Mouse (Mus musculus) lung, postnatal 14 days (tissue): Measurements from ENCODE around the gene Hpse.

Experiments used
- DNase-seq: peaks from one replicate; pipeline ENCODE4 v3.0.0; 2021

Gene Hpse

DNA sequence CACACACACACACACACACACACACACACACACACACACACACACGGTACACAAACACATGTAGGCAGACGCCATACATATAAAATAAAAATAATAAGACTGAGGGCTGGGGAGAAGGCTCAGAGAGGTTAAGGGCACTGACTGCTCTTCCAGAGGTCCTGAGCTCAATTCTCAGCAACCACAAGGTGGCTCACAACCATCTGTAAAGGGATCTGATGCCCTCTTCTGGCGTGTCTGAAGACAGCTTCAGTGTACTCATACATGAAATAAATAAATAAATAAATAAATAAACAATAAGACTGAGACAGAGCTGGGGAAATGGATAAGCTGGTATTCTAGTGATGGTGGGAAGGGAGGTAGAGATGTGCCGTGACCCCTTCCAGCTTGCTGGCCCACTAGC lies 33.9 kb downstream of the Hpse start:
- no peak for DNase-seq

DNA sequence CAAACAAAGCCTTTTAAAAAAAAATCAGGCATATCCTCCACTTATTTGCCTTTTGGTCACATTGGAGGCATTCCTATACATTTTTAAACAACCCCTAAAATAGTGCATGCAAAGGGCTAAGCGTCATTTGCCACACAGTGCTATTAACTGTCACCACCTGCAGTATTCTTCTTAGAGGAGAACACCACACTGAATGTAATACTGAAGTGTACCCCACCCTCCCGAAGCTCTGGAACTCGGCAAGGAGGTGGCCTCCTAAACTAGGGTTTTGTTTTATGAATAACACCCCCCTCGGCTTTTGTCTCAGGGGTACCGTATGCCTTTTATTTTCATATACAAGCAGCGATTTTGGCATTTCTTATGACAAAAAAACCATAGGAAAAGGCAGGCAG lies 39.0 kb downstream of the Hpse start:
- DNase-seq, result no peak

DNA sequence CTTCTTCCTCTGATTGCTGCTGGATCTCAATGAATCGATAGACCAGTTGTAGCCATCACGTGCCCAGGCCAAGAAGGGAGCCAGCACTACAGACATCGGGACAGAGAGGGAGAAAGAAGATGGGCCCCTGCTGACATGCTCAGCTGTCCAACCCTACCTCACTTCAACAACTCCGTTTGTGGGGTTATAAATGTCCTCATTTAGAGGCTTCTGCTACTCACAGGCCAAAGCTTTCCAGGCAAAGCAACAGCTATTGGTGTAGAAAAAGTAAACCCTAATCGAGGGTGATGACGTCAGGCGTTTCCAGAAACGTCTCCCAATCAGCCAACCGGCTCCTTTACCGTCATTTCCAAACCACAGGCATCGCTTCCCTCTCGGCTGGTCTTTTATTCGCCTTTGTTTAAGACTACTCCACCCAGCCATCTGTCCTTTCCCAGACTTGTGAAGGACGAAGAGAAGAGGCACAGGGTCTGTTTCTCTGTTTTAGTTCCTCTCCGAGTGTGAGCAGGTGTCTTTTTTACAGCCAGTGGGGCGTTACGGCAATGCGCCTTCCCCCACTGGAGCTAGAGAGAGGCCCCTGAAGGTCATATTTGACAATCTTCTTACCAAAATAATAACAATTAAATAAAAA lies 39.5 kb downstream of the Hpse start:
- DNase-seq, result no peak

DNA sequence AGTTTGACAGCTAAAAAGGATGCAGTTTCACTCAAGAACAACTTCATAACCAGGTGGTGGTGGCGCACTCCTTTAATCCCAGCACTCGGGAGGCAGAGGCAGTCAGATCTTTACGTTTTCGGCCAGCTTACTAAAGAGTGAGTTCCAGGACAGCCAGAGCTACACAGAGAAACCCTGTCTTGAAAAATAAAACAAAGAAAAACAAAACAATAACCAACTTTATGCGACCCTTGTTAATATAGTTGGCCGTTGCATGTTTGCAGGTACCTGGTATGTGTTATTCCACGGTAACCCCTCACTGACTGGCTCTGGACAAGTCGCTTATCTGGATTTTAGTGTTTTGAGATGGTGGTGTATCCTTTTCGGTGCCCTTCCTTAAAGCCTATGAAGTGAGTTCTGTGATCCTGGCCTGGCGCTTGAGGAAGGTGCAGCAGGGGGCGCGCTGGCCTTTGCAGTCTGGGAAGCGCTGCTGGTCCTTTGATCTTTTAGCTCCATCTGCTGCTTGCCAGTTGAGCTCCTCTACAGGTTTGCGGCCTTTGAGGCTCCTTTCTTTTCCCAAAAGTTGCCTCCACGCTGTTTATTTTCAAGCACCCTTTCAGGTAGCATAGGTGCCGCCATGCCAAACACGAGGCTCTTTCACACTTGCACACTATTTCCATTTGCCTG lies 44.7 kb downstream of the Hpse start, which contains the start of gene Coq2:
Gene Coq2 (minus strand): TSS at position 430 of the 666 bp plus-strand sequence.
- peak; percentile 84 for DNase-seq

DNA sequence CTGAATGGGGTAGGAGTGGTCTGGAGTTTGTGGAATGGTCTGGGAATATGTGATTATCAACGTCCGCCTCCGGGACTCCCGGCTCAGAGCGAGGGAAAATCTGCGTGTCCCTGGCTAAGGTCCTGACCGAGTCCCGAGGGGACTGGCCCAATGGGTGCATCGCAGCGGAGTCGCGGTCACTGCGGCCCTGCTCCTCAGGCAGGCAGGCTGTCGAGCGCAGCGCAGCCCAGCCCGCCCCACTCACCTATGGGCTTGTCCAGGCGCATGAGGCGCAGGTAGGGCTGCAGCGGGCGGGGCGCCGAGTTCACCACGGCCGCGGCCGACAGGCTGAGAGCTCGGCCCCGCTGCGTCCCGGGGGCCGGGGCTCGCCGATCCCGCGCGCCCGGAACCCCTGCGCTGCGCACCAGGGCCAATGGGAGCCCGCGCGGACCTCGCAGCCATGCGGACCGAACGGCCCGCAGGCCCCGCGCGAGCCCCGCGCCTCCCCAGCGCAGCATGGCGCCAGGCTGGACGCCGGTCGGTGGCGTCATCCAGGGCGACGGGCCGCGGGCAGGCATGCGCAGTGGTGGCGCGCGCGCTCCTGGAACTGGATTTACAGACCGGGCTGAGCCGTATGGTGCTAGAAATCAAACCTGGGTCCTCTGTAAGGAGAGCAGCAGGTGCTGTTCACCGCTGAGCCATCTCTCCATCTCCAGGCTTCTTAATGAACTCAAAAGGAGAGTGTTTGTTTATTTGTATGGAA lies 45.6 kb downstream of the Hpse start:
- DNase-seq, result peak; percentile 89

DNA sequence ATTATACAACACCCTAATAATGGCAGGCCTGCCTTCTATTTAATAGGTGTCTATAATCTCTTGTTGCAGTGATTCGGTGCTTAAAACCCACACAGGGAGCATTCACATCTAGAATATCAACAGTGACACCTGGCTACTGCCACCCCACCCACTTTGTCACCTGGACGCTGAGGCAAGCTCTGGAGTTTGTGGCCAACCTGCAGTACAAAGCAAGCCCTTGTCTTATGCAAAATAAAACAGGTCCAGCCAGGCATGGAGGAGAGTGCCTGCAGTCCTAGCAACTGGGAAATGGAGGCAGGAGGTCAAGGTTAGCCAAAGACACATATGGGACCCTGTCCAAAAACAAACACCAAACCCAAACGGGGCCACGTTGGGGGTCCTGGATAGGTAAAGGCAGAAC lies 47.1 kb downstream of the Hpse start:
- DNase-seq, result no peak

DNA sequence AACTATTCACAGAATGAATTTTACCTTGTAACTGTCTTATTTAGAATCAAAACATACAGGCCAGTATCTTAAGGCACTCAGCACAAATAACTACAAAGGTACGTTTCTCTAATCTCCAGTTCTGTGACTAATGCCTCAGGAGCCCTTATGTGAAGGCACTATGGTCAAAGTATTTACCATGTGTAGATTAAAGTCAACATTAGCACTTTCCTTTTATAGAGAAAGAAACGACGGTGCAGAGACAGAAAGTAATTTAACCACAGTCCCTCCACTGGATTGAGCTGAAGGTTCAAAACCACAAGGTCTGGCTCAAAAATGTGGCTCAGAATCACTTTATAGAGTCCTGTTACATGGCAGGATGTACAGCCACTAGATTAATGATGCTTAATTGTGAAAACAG lies 47.6 kb downstream of the Hpse start:
- DNase-seq, result no peak

DNA sequence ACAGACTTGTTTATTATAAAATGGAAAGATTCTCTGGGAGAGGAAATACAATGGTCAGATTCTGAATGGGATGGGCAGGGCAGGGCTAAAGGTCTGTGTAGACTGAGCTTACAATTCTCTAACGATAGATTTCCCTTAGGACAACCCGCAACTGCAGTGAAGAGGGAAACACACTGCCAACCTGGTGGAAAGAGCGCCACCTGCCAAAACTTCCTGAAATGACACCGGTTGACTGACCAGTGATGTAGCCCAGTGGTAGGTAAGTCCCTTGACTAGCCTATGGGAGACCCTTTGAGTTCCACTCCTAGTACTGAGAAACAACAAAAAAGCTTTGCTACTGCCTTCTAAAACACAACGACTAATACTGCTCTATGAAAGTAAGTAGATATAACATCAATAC lies 48.1 kb downstream of the Hpse start:
- DNase-seq, result peak; percentile 61

DNA sequence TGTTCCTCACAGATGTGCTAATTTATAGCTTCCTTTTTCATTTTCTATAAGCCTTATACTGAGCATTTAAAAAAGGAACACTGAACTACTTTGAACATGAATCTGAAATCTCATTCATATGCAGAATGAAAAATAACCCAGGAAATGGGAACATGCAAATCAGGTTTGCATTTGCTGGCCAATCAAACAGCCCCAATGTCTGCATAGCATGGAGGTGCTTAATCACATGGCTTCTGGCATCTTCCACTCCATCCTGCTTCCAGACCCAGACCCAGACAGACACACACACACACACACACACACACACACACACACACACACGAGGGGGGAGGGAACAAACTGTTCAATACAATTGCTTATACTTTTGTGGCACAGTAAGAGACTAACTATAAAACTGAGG lies 52.6 kb downstream of the Hpse start:
- no peak for DNase-seq

DNA sequence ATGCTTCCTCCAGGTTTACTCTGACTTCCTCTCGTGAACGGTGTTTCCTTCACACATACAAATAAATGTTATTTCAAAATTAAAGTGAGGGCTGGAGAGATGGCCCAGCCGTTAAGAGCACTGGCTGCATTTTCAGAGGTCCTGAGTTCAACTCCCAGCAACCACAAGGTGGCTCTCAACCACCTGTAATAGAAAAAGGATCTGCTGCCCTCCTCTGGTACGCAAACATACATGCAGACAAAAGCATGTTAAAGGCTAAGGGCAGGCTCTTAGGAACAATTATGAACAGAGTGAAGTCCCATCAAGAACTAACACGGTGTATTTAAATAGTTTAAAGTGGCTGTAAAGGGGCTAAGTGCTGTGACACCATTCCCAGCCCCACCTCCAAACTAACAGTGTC lies 55.7 kb downstream of the Hpse start:
- peak; percentile 62 for DNase-seq

DNA sequence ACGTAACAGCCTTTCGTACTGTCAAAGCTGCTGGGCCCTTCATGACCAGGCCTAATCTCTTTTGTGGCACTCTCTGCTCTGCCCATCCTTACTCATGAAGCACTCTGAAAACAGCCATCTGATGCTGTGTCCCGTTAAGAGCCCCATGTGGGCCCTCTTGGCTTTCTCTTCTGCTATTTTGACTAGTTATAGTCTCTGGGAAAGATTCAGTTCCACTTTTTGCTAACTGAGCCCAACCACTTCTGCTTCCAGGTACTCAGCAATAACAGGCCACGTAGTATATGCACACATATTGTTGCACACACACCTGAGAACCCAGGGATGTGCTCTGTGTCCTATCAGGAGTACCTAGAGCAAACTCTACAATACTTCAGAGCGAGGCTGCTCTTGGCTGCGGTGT lies 56.5 kb downstream of the Hpse start:
- DNase-seq, result no peak

DNA sequence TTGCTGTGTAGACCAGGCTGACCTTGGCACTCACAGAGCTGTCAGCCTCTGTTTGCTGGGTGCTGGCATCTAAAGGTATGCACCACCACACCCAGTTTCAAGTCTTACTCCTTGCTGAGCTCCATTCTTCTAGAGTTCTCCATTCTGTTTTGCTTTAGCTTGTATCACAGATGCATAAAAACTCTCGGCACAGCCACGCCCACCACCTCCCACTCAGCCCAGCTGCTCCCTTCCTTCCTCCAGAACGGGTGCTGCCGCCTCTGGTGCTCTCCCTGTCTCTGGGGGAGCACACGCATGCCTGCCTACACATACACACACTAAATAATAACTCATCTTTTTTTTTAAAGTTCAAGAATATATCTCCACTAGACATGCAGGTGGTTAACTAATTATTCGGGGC lies 61.1 kb downstream of the Hpse start:
- no peak for DNase-seq

DNA sequence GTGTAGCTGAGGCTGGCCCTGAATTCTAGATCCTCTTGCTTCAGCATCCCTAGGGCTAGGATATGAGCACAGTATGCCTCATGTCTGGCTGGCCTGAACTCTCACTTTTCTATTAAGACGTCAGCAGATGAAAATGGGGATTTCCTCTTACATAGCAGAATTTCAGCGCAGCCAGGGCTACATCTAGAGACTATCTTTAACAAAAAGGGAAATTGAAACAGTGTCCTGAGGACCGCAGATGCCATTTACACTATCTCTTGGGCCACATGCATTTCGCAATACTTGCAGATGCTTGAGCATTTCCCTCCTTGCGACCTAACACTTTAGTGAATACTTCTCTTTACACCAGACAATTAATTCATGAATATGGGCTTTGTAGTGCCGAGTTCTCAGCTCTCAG lies 63.2 kb downstream of the Hpse start:
- DNase-seq, result no peak

DNA sequence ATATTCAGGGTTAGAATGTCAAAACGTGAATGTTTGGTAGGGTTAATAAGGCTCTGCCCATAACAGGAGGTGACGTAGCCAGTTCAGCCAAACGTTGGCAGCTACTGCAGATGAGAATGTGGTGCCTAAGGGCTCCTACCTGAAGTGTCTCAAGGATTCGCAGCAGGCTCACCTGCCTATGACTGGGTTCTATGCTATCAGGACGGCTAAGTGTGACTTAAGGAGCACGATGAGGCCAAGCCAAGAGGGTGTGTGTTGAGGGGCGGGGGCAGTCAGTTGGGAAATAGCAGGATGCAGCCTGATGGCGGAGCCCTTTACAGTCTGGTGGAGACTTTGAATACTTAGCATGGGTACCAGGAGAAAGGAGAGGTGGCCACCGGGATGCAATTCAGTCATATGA lies 67.2 kb downstream of the Hpse start:
- DNase-seq, result no peak

DNA sequence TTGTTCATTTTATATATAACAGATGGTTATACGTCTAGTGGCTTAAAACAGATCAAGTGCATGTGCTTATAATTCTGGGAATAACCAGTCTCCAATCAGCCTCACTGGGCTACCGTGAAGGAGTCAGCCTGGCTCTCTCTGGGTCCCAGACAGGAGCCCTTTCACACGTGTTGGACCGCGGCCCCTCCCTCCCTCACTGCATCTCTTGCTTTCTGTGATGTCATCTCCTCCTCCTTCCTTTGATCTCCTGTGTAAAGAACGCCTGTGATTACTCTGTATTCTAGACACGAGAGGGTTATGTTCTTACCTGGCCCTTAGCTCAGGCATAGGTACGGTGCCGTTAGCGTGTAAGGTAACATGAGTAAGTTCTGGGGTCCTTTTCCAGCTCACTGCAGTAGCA lies 68.0 kb downstream of the Hpse start:
- DNase-seq, result no peak

DNA sequence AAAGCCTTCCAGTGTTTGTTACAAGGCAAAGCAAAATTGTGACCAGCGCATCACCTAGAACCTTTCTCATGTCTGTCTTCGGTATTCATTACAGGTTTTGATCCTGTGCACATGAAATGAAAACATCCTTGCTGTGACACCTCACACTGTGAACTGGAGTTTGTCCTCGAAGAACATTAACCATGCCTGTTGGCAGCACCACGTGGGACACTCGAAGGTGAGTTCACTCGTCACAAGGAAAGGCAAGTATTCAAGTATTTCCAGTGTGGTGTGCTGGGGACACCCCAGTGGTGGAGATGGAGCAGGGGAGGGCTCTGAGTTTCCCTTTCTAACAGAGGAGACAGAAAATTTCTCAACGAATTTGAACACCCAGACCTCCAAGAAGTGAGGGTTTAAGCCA lies 68.5 kb downstream of the Hpse start:
- DNase-seq, result no peak

DNA sequence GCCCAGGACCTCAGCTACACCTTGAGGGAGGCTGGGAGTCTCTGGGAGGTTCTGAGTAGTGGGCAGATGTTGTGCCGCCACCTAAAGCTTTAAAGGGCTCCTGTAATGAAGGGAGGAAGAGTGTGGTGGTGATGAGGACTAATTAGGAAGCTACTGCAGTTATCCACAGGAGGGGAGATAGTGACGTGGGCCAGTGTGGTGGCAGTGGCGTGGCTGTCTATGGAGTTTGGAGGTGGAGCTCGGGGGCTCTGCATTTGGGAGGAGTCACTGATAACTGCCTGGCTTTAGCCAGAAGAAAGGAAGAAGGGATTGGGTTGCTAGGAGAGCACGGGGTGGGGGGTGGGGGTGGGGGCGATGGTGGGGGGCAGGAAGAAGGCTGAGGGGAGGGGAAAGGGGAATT lies 71.0 kb downstream of the Hpse start:
- no peak for DNase-seq

DNA sequence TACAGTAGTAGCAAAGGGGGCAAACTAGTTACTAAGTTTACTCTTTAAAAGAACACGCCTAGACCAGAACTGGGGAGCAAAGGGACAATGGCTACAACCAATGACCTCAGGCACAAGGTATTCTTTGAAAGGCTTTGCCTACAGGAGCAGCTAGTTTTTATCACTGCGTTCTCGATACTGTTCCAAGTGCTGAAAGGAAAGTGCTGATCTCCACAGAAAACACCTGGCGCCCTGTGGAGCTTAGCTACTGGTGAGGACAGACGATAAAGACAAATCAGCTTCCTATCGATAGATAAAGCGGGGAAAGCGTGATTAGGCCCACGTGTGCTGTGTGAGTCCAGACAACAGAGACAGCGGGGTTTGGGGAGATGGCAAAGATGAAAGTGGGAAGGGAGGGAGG lies 71.5 kb downstream of the Hpse start:
- DNase-seq, result no peak

DNA sequence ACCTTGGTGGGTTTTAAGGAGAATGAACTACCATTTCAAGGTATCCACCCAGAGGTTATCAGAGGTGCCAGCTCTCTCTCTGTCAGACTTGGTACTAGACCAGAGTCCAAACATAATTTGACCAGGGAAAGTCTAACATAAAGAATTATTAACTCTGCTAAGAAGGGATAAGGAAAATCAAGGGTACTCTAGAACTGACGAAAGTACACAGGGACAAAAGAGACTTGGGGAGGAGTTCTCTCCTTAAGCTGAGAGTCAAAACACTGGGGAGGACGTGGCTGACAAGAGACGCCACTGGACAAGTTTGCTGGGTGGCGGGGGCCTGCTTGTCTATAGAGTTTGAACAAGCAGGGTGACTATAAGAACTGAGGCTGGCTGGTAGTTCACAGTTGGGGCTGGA lies 73.0 kb downstream of the Hpse start:
- DNase-seq, result no peak

DNA sequence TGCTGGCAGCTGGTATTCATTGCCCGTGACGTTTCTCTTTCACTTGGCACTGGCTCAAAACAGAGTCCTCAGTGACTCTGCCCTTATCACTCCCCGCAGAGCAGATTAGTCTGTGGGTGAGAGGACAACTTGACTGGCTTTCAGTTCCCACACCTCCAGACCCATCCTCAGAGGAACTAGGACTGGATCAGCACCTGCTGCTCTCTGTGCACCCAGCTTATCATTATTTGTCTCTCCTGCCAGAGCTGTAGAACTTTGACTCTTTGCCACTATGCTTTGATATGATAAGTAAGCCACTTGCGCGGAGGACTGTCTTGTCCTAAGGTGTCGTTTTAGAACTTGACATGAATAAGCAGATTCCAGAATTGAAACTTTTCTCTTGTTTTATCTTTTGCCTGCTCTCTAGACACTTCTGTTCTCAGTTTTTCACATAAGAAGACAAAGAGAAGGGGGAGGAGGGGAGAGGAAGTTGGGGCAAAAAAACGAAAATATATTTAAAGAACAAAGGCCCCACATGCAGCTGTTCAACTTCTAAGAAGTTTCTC lies 75.5 kb downstream of the Hpse start:
- peak; percentile 40 for DNase-seq

DNA sequence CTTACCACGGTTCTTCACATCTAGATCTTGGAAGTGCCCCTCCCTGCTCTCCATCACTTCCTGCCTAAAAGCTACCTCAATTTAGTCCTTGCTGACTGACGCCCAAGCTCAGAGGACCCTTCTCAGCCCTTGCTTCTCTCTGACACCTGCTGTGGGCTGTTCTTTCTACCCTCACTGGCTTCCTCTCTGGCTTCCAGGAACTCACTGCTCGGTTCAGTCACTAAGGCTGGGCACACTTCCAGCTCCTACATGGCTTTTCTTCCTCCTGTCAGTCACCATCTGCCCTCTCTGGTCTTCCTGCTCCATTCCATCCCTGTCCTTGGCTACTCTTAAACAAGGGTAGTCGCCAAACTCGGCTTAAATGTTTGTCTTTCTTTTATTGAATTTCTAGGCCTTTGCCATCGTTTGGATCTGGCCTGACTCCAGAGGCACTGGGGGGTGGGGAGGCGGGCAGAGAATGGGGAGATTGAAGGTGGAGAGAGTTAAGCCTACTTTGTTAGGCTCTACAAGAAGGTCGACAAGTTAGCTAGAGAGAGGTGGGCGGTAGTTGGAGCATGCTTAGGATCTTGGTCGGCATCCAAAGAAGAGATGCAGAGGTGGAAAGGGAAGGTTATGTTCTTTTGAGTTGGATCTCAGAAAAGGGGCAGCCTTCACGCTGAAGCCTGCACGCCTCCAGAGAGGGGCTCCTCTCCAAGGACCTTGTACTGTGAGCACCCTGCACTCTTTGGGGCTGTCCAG lies 76.1 kb downstream of the Hpse start:
- peak; percentile 44 for DNase-seq

DNA sequence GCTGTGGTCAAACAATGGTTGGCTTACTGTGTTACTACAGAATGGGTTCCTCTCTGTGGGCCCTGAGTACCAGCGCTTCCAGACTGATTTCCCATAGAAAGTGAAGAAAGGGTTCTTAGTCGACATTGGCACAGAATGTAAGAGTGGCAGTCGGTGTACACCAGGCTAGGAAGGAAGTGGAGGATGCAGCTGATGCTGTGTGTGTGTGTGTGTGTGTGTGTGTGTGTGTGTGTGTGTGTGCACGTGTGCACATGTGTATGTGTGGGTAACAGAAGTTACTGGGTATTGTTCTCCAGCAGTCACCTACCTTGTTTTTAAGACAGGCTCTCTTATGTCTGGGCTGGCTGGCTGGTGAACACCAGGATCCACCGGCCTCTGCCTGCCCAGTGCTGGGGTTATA lies 77.2 kb downstream of the Hpse start:
- no peak for DNase-seq

DNA sequence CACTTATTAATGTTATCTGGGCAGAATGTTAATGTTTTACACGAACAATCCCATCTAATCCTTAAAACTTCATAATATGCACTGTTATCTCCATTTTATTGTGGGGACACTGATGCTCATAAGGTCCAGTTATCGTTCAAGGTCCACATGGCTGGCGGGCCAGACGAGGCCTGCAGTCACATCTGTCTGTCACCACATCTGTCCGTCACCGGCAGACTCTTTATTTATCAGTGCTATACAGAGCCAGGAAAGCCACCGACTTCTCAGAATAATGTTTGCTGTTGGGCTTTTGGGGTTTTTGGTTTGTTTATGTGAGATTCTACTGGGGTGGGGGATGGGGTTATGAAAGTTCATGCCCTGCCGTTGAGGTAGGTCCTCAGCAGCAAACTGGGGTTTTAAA lies 81.0 kb downstream of the Hpse start:
- DNase-seq, result no peak
